Mouse (Mus musculus): ENCODE data around the gene Polr3k. TPM values are rescaled to one million over a fixed set of nuclear protein-coding genes. Genes with fewer than 3 reads are reported as not detected.

Polr3k gene
- polyA plus RNA-seq, 1 experiment from 2014 or later, result 104 TPM

DNA sequence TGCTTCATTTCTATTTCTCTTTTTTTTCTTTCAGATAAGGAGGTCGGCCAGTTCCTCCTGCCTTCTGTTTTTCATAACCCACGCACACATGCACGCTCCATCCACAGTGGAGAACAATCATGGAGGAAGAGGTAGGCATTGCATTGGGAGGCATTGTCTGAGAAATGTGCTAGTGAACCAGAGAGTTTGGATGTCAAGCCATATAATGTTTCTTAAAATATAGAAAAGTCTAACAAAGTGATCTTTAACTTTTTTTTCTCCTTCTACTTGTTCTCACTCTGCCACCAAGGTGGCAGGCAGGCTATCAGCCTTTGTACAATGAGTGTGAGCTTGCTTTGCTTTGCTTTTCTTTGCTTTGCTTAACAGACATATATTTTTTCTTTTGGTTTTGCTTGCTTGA lies 53.7 kb downstream of the Polr3k start:
- Histone ChIP-seq H3K4me1 (no peaks in the 10 kb centered on the region), H3K9me3 (no peaks in the 10 kb centered on the region), H3K4me2 (replicated peaks) (no peak overlapping the region), H3K27ac (replicated peaks) (no peak overlapping the region), H3K27me3 (no peaks in the 10 kb centered on the region), H3K36me3 (no peaks in the 10 kb centered on the region), H3K4me3 (no peak overlapping the region), H3K9ac (replicated peaks) (no peak overlapping the region)
- no peak for ATAC-seq (replicated peaks)
- 50% methylated on average over 3 of the region's 3 CpGs for WGBS

DNA sequence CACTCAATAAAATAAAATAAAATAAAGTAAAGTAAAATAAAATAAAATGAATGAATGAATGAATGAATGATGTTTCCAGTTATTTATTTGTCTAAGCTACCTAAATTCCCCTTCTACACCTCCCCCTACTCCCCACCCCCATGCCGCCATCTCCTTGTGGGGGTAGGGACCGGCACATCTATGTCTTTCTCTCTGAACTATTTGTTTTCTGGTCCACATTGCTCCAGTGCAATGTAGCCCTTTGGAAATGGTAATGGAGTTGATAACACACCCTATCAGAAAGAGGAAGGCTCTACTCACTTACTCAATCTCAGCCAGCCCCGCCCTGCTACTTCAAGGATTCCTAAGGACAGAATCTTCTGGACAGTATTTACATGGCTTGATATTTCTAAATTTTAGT lies 54.4 kb downstream of the Polr3k start:
- no peaks in the 10 kb centered on the region for H3K27me3 ChIP-seq
- no peak overlapping the region for H3K27ac ChIP-seq (replicated peaks)
- no peaks in the 10 kb centered on the region for H3K36me3 ChIP-seq
- WGBS, result 48% methylated on average over 3 of the region's 3 CpGs
- H3K4me1 ChIP-seq, result no peaks in the 10 kb centered on the region
- peak; percentile 93 for ATAC-seq (replicated peaks)
- H3K9ac ChIP-seq (replicated peaks), result no peak overlapping the region
- no peak overlapping the region for H3K4me3 ChIP-seq
- H3K4me2 ChIP-seq (replicated peaks), result no peak overlapping the region
- H3K9me3 ChIP-seq, result no peaks in the 10 kb centered on the region

Other genes with a start within 250 kb of the Polr3k start
- gene Gm29797, start 207.3 kb upstream of the Polr3k start, polyA plus RNA-seq (2015; fragmentation: Nextera tagmentation; extraction: Ambion mirVana), result 0.26 TPM in 1 of 2 replicates, not detected in the other
- 12.9 and 14.7 TPM in 2 replicates for gene Sox18, start 192.7 kb upstream of the Polr3k start, polyA plus RNA-seq (2015; fragmentation: Nextera tagmentation; extraction: Ambion mirVana)
- gene Tcea2, start 184.0 kb upstream of the Polr3k start, polyA plus RNA-seq (2015; fragmentation: Nextera tagmentation; extraction: Ambion mirVana), result 44.8 and 51.4 TPM in 2 replicates
- 49.1 and 49.7 TPM in 2 replicates for gene Rgs19, start 170.4 kb upstream of the Polr3k start, polyA plus RNA-seq (2015; fragmentation: Nextera tagmentation; extraction: Ambion mirVana)
- gene Lkaaear1, start 165.9 kb upstream of the Polr3k start, polyA plus RNA-seq (2015; fragmentation: Nextera tagmentation; extraction: Ambion mirVana), result not detected in 2 replicates
- gene Oprl1, start 149.3 kb upstream of the Polr3k start, polyA plus RNA-seq (2015; fragmentation: Nextera tagmentation; extraction: Ambion mirVana), result 47.6 and 54.1 TPM in 2 replicates
- 26.7 and 30.7 TPM in 2 replicates for gene Myt1, start 101.0 kb upstream of the Polr3k start, polyA plus RNA-seq (2015; fragmentation: Nextera tagmentation; extraction: Ambion mirVana)
- 45.8 and 48.3 TPM in 2 replicates for gene Pcmtd2, start 26.5 kb upstream of the Polr3k start, polyA plus RNA-seq (2015; fragmentation: Nextera tagmentation; extraction: Ambion mirVana)
- not detected in 2 replicates for gene Gm14496, start 126.8 kb downstream of the Polr3k start, polyA plus RNA-seq (2015; fragmentation: Nextera tagmentation; extraction: Ambion mirVana)